8 mouse cellular contexts compared by ENCODE assay signal in the genomic region with DNA sequence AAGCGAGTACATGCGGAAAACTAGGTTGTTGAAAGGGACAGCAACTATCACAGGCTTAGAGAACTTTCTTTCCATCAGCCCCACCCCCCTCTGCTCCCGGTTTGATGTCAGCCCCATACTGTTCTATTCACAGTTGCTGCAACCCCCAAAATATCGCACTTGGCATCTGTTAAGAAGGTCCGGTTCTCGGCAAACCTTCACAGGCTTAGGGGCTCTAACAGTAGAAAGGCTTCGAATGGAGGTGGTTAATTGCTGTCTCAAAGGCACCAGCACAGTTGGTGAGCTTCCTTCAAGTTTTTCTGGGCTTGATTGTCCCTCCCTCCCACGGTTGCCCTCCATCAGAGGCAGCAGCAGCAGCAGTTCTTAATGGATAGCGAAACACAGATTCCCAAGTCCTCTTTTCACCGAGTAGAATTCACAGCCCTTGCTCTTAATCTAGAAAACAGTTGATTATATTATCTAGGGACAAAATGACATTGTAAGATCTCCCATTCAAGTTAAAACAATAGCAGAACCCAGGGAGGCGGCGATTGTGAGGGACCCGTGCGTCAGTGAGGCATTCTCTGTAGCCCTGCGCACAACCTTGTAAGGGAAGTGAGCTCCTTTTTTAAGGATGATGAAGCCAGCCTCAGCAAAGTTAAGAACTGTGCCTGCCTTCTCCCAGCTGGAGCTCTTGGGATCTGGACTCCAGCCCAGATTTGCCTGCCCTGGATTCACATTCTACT.
A peak's percentile ranks its signal among the peaks of the same experiment; 100 is the strongest.
DNase-seq lines count a peak whose midpoint lies in the region; ATAC-seq lines count a peak whose summit lies in the region.

No protein-coding gene starts in this region.

- H3K9me3 ChIP-seq in heart, embryonic 12.5 days (replicated peaks), result no peaks in the 10 kb centered on the region
- H3K9me3 ChIP-seq in kidney, embryonic 16.5 days (ENCODE audit: low read length), result no peaks in the 10 kb centered on the region
- H3K9me3 ChIP-seq in limb, embryonic 13.5 days, result no peaks in the 10 kb centered on the region

- peak overlapping the region; percentile 56; the same call in 1 of the 2 replicates for H3K9ac ChIP-seq in heart, embryonic 12.5 days
- peak overlapping the region; percentile 20; the same call in 1 of the 2 replicates for H3K9ac ChIP-seq in kidney, embryonic 16.5 days (replicated peaks; ENCODE audit: low read length)
- H3K9ac ChIP-seq in limb, embryonic 13.5 days, result peak overlapping the region; percentile 26; the same call in 1 of the 2 replicates

- H3K4me1 ChIP-seq in heart, embryonic 12.5 days (replicated peaks), result peaks cover 32% of the 10 kb centered on the region
- H3K4me1 ChIP-seq in kidney, embryonic 16.5 days (ENCODE audit: insufficient read depth, low read length), result peaks cover 22% of the 10 kb centered on the region
- peaks cover 39% of the 10 kb centered on the region for H3K4me1 ChIP-seq in limb, embryonic 13.5 days

- peak overlapping the region; percentile 74 for H3K4me2 ChIP-seq in heart, embryonic 12.5 days
- peak overlapping the region; percentile 51 for H3K4me2 ChIP-seq in kidney, embryonic 16.5 days (replicated peaks; ENCODE audit: low read depth, low read length)
- H3K4me2 ChIP-seq in limb, embryonic 13.5 days (replicated peaks), result peak overlapping the region; percentile 58

- peak; percentile 47 for DNase-seq in adrenal gland, postnatal 10 days
- no peak for DNase-seq in adrenal gland, adult 8-10 months
- DNase-seq in embryo, embryonic 9.5 days (ENCODE audit: extremely low spot score), result peak; percentile 66
- peak; percentile 28 for DNase-seq in neural tube, embryonic 10.5 days (ENCODE audit: extremely low spot score, low spot score)
- DNase-seq in spleen, postnatal 4 days (ENCODE audit: low spot score in 2 of 2), result no peak

- no peaks in the 10 kb centered on the region for H3K36me3 ChIP-seq in heart, embryonic 12.5 days
- no peaks in the 10 kb centered on the region for H3K36me3 ChIP-seq in kidney, embryonic 16.5 days (ENCODE audit: insufficient read depth, low read length)
- no peaks in the 10 kb centered on the region for H3K36me3 ChIP-seq in limb, embryonic 13.5 days

- peak overlapping the region; percentile 23 for H3K4me3 ChIP-seq in heart, embryonic 12.5 days
- peak overlapping the region; percentile 24 for H3K4me3 ChIP-seq in kidney, embryonic 16.5 days (ENCODE audit: low read length)
- H3K4me3 ChIP-seq in limb, embryonic 13.5 days, result peak overlapping the region; percentile 20

- 3% methylated on average over 15 of the region's 15 CpGs for WGBS in heart, embryonic 12.5 days
- WGBS in kidney, embryonic 16.5 days, result 7% methylated on average over 15 of the region's 15 CpGs
- WGBS in limb, embryonic 13.5 days, result 4% methylated on average over 15 of the region's 15 CpGs

- peaks cover 7% of the 10 kb centered on the region; the same call in 1 of the 2 replicates for H3K27me3 ChIP-seq in heart, embryonic 12.5 days (replicated peaks)
- no peaks in the 10 kb centered on the region for H3K27me3 ChIP-seq in kidney, embryonic 16.5 days (ENCODE audit: insufficient read depth, low read length)
- no peaks in the 10 kb centered on the region for H3K27me3 ChIP-seq in limb, embryonic 13.5 days

- ATAC-seq in heart, embryonic 12.5 days (ENCODE audit: insufficient number of reproducible peaks, low FRiP score), result no peak
- ATAC-seq in kidney, embryonic 16.5 days (ENCODE audit: low FRiP score, low TSS enrichment), result no peak
- ATAC-seq in limb, embryonic 13.5 days (ENCODE audit: low FRiP score, low read depth), result peak; percentile 20; the same call in 1 of the 2 replicates

- peak overlapping the region; percentile 43 for H3K27ac ChIP-seq in heart, embryonic 12.5 days (ENCODE audit: poor library complexity, severe bottlenecking)
- H3K27ac ChIP-seq in kidney, embryonic 16.5 days (ENCODE audit: low read length), result peak overlapping the region; percentile 61
- H3K27ac ChIP-seq in limb, embryonic 13.5 days, result peak overlapping the region; percentile 61

Comparison
In these comparisons a context has a peak if more than half of its experiments do, and no peak if none do; other contexts are left out.
1. DNase-seq: peak in adrenal gland, postnatal 10 days (single experiment), embryo, embryonic 9.5 days (single experiment) and neural tube, embryonic 10.5 days (single experiment); none in adrenal gland, adult 8-10 months (single experiment) and spleen, postnatal 4 days (0 of 2).
2. Peak in every context shown above with its lines, with median percentiles within 50 percentile points of each other: H3K27ac ChIP-seq, H3K4me2 ChIP-seq, H3K4me3 ChIP-seq and H3K9ac ChIP-seq.